Mouse (Mus musculus) kidney, postnatal 0 days (tissue): ENCODE data around the gene C2cd5. TPM values are rescaled to one million over a fixed set of nuclear protein-coding genes. Genes with fewer than 3 reads are reported as not detected.

Experiments
- ATAC-seq: fragments of 200-750 bp; cut with Nextera tagmentation; replicated peaks from 2 replicates; pipeline ENCODE4 v1.8.0; 2017; ENCODE audit warnings: low read depth, moderate number of reproducible peaks, moderate TSS enrichment, moderate library complexity; ENCODE audit not compliant: low FRiP score
- DNase-seq: peaks from one replicate; pipeline ENCODE4 v3.0.0-alpha.2; 2016; ENCODE audit warnings: low spot score
- H3K27ac ChIP-seq: fragments of 300-500 bp; sonication (generic); 2 replicates; pipeline ENCODE4 v1.5.1; 2014; ENCODE audit warnings: mild to moderate bottlenecking
- H3K27me3 ChIP-seq: fragments of 300-500 bp; sonication (generic); 2 replicates; pipeline ENCODE4 v1.6.1; 2014; ENCODE audit warnings: low read length, mixed read lengths; ENCODE audit not compliant: insufficient read depth
- H3K36me3 ChIP-seq: fragments of 300-500 bp; sonication (generic); 2 replicates; pipeline ENCODE4 v1.6.1; 2014; ENCODE audit warnings: low read length, mixed read lengths; ENCODE audit not compliant: insufficient read depth
- H3K4me1 ChIP-seq: fragments of 300-500 bp; sonication (generic); replicated peaks from 2 replicates; pipeline ENCODE4 v1.6.1; 2014; ENCODE audit warnings: antibody characterized with exemption, low read length, mixed read lengths; ENCODE audit not compliant: insufficient read depth
- H3K4me2 ChIP-seq: fragments of 300-500 bp; sonication (generic); 2 replicates; pipeline ENCODE4 v1.6.1; 2014; ENCODE audit warnings: mild to moderate bottlenecking, low read length, moderate library complexity, mixed read lengths
- H3K4me3 ChIP-seq: fragments of 300-500 bp; sonication (generic); replicated peaks from 2 replicates; pipeline ENCODE4 v1.5.1; 2014; ENCODE audit warnings: low read depth, low read length
- H3K9ac ChIP-seq: fragments of 300-500 bp; sonication (generic); 2 replicates; pipeline ENCODE4 v1.6.1; 2014; ENCODE audit warnings: low read depth, low read length
- H3K9me3 ChIP-seq: fragments of 300-500 bp; sonication (generic); replicated peaks from 2 replicates; pipeline ENCODE4 v1.6.1; 2016; ENCODE audit warnings: low read length, inconsistent platforms, mixed read lengths
- CTCF ChIP-seq: IDR thresholded peaks from 2 replicates; pipeline ENCODE4 v1.5.1; 2016; ENCODE audit warnings: antibody characterized with exemption, low read depth, mild to moderate bottlenecking, moderate library complexity
- WGBS: fragments of 180-500 bp; shearing (Covaris S2); extraction: QIAGEN DNeasy Blood & Tissue Kit; methylation state at CpG from one replicate; pipeline ENCODE4 v1.1.7; 2014; 5-methylcytosine and 5-hydroxymethylcytosine counted together
- polyA plus RNA-seq: library from polyadenylated mRNA; unstranded; fragments of >200 nt; fragmentation: Nextera tagmentation; extraction: Ambion mirVana; gene quantifications from 2 replicates; pipeline ENCODE4 v1.2.1, GENCODE M21; 2015

Gene C2cd5
- polyA plus RNA-seq, 1 experiment from 2014 or later: 19.1 TPM

GRCm38 (mm10) chr6:143129466-143129865, 29.5 kb upstream of the C2cd5 start:
- Histone ChIP-seq H3K4me3 (no peak overlapping the region), H3K9me3 (peaks cover 6% of the 10 kb centered on the region; the same call in 1 of the 2 replicates), H3K4me1 (no peaks in the 10 kb centered on the region), H3K36me3 (no peaks in the 10 kb centered on the region), H3K9ac (no peak overlapping the region), H3K27me3 (no peaks in the 10 kb centered on the region), H3K27ac (no peak overlapping the region), H3K4me2 (no peak overlapping the region)
- no peak for TF ChIP-seq CTCF
- DNase-seq (no peak), ATAC-seq (no peak)
- 89% methylated on average over 7 of the region's 7 CpGs for WGBS

GRCm38 (mm10) chr6:143125721-143126120, 25.8 kb upstream of the C2cd5 start:
- Histone ChIP-seq H3K4me1 (no peaks in the 10 kb centered on the region), H3K36me3 (no peaks in the 10 kb centered on the region), H3K9ac (no peak overlapping the region), H3K4me3 (no peak overlapping the region), H3K4me2 (no peak overlapping the region), H3K27ac (no peak overlapping the region), H3K27me3 (no peaks in the 10 kb centered on the region), H3K9me3 (peaks cover 6% of the 10 kb centered on the region; the same call in 1 of the 2 replicates)
- DNase-seq (no peak), ATAC-seq (no peak)
- TF ChIP-seq CTCF: no peak

- Histone ChIP-seq H3K36me3 (no peaks in the 10 kb centered on the region), H3K9ac (no peak overlapping the region), H3K4me1 (no peaks in the 10 kb centered on the region), H3K27ac (no peak overlapping the region), H3K27me3 (no peaks in the 10 kb centered on the region), H3K9me3 (no peaks in the 10 kb centered on the region), H3K4me2 (no peak overlapping the region), H3K4me3 (no peak overlapping the region)
- no peak for TF ChIP-seq CTCF
- DNase-seq: no peak
- WGBS: 78% methylated on average over 6 of the region's 6 CpGs
- no peak for ATAC-seq
These were observed 19.4 kb upstream of the C2cd5 start for GRCm38 (mm10) chr6:143119325-143119724.

GRCm38 (mm10) chr6:143116779-143117178, 16.8 kb upstream of the C2cd5 start:
- ATAC-seq: no peak
- no peak overlapping the region for H3K4me3 ChIP-seq
- no peak overlapping the region for H3K27ac ChIP-seq
- no peak overlapping the region for H3K4me2 ChIP-seq
- no peak overlapping the region for H3K9ac ChIP-seq
- 60% methylated on average over 6 of the region's 6 CpGs for WGBS
- TF ChIP-seq CTCF: no peak
- no peaks in the 10 kb centered on the region for H3K9me3 ChIP-seq
- no peak for DNase-seq
- H3K36me3 ChIP-seq: no peaks in the 10 kb centered on the region
- H3K4me1 ChIP-seq: no peaks in the 10 kb centered on the region
- H3K27me3 ChIP-seq: no peaks in the 10 kb centered on the region

GRCm38 (mm10) chr6:143115505-143115904, 15.6 kb upstream of the C2cd5 start:
- H3K4me1 ChIP-seq: no peaks in the 10 kb centered on the region
- H3K9ac ChIP-seq: no peak overlapping the region
- H3K9me3 ChIP-seq: no peaks in the 10 kb centered on the region
- no peaks in the 10 kb centered on the region for H3K27me3 ChIP-seq
- 0 out of 2 replicates have a peak, but pooled peaks have one; percentile 25 for ATAC-seq
- H3K27ac ChIP-seq: no peak overlapping the region; the same call in 1 of the 2 replicates
- no peak for TF ChIP-seq CTCF
- no peak for DNase-seq
- H3K4me2 ChIP-seq: no peak overlapping the region
- WGBS: 75% methylated on average over 5 of the region's 5 CpGs
- no peaks in the 10 kb centered on the region for H3K36me3 ChIP-seq
- H3K4me3 ChIP-seq: no peak overlapping the region

GRCm38 (mm10) chr6:143115011-143115445, 15.1 kb upstream of the C2cd5 start:
- TF ChIP-seq CTCF: no peak
- Histone ChIP-seq H3K4me1 (no peaks in the 10 kb centered on the region), H3K36me3 (no peaks in the 10 kb centered on the region), H3K9ac (no peak overlapping the region), H3K27me3 (no peaks in the 10 kb centered on the region), H3K4me2 (no peak overlapping the region), H3K27ac (peak overlapping the region; percentile 65; the same call in 1 of the 2 replicates), H3K4me3 (no peak overlapping the region), H3K9me3 (no peaks in the 10 kb centered on the region)
- 37% methylated on average over 9 of the region's 9 CpGs for WGBS
- DNase-seq (peak; percentile 81), ATAC-seq (peak; percentile 66)

GRCm38 (mm10) chr6:143114556-143114955, 14.6 kb upstream of the C2cd5 start:
- Histone ChIP-seq H3K36me3 (no peaks in the 10 kb centered on the region), H3K4me3 (no peak overlapping the region), H3K9me3 (no peaks in the 10 kb centered on the region), H3K4me2 (no peak overlapping the region), H3K9ac (no peak overlapping the region), H3K4me1 (no peaks in the 10 kb centered on the region), H3K27me3 (no peaks in the 10 kb centered on the region), H3K27ac (peak overlapping the region; percentile 65; the same call in 1 of the 2 replicates)
- peak; percentile 94 for DNase-seq
- WGBS: 6% methylated on average over 2 of the region's 2 CpGs
- ATAC-seq: peak; percentile 80
- peak; percentile 66 for TF ChIP-seq CTCF
